In genomic region chr19:28366766-28367165, GRCm38 (mm10) we compare ENCODE assay signal across 14 mouse cellular contexts.
"Had no signal": no experiment of that assay in that cellular context is flagged by ENCODE, and none has a peak within 500 bp of the region (broad histone marks: within the 10 kb centered on the region; RNA-seq: fewer than 3 reads in every experiment).

No protein-coding gene starts in this region.

- H3K27me3 ChIP-seq: megakaryocyte, embryonic 14.5 days; neural tube, embryonic 12.5 days; stomach, embryonic 15.5 days had no signal

- H3K27ac ChIP-seq: midbrain, embryonic 13.5 days; midbrain, embryonic 15.5 days; neural tube, embryonic 12.5 days; stomach, embryonic 15.5 days; stomach, postnatal 0 days had no signal

- DNase-seq: lung, embryonic 14.5 days; lung, postnatal 10 days; lung, postnatal 4 days; right cerebral cortex, postnatal 14 days; thymus, adult 2 months; thymus, postnatal 25 days; thymus, postnatal 4 days had no signal

- ATAC-seq: midbrain, embryonic 15.5 days had no signal

- H3K4me3 ChIP-seq: megakaryocyte, embryonic 14.5 days; midbrain, embryonic 13.5 days; midbrain, embryonic 15.5 days; neural tube, embryonic 12.5 days; stomach, embryonic 15.5 days had no signal

- H3K4me2 ChIP-seq: lung, embryonic 14.5 days; midbrain, embryonic 11.5 days; midbrain, embryonic 13.5 days; midbrain, embryonic 15.5 days; neural tube, embryonic 12.5 days; stomach, embryonic 15.5 days had no signal

- H3K9ac ChIP-seq: lung, embryonic 14.5 days; midbrain, embryonic 13.5 days; midbrain, embryonic 15.5 days; neural tube, embryonic 12.5 days; stomach, embryonic 15.5 days had no signal

- H3K36me3 ChIP-seq: midbrain, embryonic 13.5 days; midbrain, embryonic 15.5 days; neural tube, embryonic 12.5 days; stomach, embryonic 15.5 days had no signal

- H3K9me3 ChIP-seq: midbrain, embryonic 13.5 days; midbrain, embryonic 15.5 days; neural tube, embryonic 12.5 days; stomach, embryonic 15.5 days had no signal

- H3K4me1 ChIP-seq: megakaryocyte, embryonic 14.5 days; midbrain, embryonic 13.5 days; midbrain, embryonic 15.5 days; neural tube, embryonic 12.5 days; stomach, embryonic 15.5 days had no signal
